Mouse (Mus musculus): ENCODE measurements around the gene Gm21958. TPM values are rescaled to one million over a fixed set of nuclear protein-coding genes. Genes with fewer than 3 reads are reported as not detected.

The Gm21958 gene
- total and polyA plus RNA-seq, 2 experiments, result not detected

DNA sequence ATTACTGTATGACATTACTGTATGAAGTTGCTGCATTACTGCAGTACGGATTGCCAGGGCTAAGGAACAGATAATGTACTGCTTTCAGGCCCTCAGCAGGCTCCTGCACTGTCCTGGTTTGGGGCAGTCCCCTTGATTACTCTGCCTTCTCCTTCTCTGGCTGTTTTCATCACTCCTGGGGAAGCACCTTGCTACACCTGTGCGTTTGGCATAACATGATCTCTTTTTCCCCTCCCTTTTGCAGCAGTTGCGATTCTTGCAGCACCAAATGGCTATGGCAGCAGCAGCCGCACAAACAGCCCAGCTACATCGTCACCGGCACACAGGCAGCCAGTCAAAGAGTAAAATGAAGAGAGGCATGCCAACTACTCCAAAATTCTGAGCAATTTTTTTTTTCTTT is 13.9 kb upstream of the Gm21958 start:
- TF ChIP-seq CTCF (IDR thresholded peaks at IDR 0.05; ENCODE audit: low read depth, low read length) (no peak), POLR2A (IDR thresholded peaks at IDR 0.05; ENCODE audit: extremely low read depth, insufficient read depth, low read length) (no peak)
- H3K27me3 ChIP-seq (ENCODE audit: control insufficient read depth, insufficient read depth, low read length), result no peaks in the 10 kb centered on the region
- no peaks in the 10 kb centered on the region for H3K79me2 ChIP-seq (ENCODE audit: control insufficient read depth, insufficient read depth, low read length)
- no peak overlapping the region for H3K27ac ChIP-seq (replicated peaks; ENCODE audit: insufficient read depth, low read depth, low read length)
- peaks cover 29% of the 10 kb centered on the region for H3K36me3 ChIP-seq (ENCODE audit: control insufficient read depth, insufficient read depth, low read length)
- H3K4me3 ChIP-seq (ENCODE audit: insufficient read depth, low read depth, low read length), result no peak overlapping the region
- 95% methylated on average over 6 of the region's 6 CpGs for WGBS
- no peak overlapping the region for H3K9ac ChIP-seq (ENCODE audit: low read depth, low read length)
- H3K4me1 ChIP-seq (ENCODE audit: control insufficient read depth, insufficient read depth, low read length), result peaks cover 4% of the 10 kb centered on the region; the same call in 1 of the 2 replicates
- DNase-seq (ENCODE audit: extremely low read depth, low read depth, low spot score), result no peak

DNA sequence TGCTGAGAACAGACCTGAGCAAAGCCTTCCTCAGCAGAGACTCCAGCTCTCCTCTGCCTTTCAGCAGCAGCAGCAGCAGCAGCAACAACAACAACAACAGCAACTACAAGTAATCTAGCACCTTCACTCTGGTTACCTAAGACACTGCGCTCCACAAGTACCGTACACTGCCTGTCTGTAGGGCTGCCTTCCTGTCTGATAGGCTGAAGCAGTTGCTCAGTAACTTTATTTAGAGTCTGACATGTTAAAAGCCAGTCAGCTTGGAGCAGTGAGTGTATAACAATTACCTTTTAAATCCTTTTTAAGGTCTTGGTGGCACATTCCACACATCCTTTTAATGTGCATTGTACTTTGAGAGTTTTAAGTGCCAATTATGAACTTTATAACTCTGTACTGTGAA is 13.4 kb upstream of the Gm21958 start:
- Histone ChIP-seq H3K4me1 (ENCODE audit: control insufficient read depth, insufficient read depth, low read length) (peaks cover 4% of the 10 kb centered on the region; the same call in 1 of the 2 replicates), H3K27ac (replicated peaks; ENCODE audit: insufficient read depth, low read depth, low read length) (no peak overlapping the region), H3K9ac (ENCODE audit: low read depth, low read length) (no peak overlapping the region), H3K36me3 (ENCODE audit: control insufficient read depth, insufficient read depth, low read length) (peaks cover 33% of the 10 kb centered on the region), H3K79me2 (ENCODE audit: control insufficient read depth, insufficient read depth, low read length) (no peaks in the 10 kb centered on the region), H3K27me3 (ENCODE audit: control insufficient read depth, insufficient read depth, low read length) (no peaks in the 10 kb centered on the region), H3K4me3 (ENCODE audit: insufficient read depth, low read depth, low read length) (no peak overlapping the region)
- TF ChIP-seq CTCF (IDR thresholded peaks at IDR 0.05; ENCODE audit: low read depth, low read length) (no peak), POLR2A (IDR thresholded peaks at IDR 0.05; ENCODE audit: extremely low read depth, insufficient read depth, low read length) (no peak)
- WGBS, result 99% methylated on average over 2 of the region's 2 CpGs
- DNase-seq (ENCODE audit: extremely low read depth, low read depth, low spot score), result no peak

DNA sequence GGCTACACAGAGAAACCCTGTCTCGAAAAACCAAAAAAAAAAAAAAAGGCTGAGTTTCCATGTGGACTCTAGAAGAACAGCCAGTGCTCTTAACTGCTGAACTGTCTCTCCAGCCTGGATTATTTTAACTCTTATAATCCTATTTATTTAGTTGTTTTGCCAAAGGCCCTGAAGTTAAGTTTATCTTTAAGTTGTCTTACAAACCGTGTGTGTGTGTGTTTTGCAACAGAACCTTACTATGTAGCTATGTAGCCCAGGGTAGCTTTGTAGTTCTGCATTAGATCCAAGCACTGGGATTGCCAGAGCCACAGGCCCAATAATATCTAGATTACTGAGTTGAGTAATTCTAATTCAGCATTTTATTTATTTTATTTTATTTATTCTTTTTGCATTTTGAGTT is 11.2 kb upstream of the Gm21958 start:
- no peak for DNase-seq (ENCODE audit: extremely low read depth, low read depth, low spot score)
- peaks cover 43% of the 10 kb centered on the region for H3K36me3 ChIP-seq (ENCODE audit: control insufficient read depth, insufficient read depth, low read length)
- no peaks in the 10 kb centered on the region; the same call in 1 of the 2 replicates for H3K79me2 ChIP-seq (ENCODE audit: control insufficient read depth, insufficient read depth, low read length)
- TF ChIP-seq CTCF (IDR thresholded peaks at IDR 0.05; ENCODE audit: low read depth, low read length) (no peak), POLR2A (IDR thresholded peaks at IDR 0.05; ENCODE audit: extremely low read depth, insufficient read depth, low read length) (no peak)
- H3K4me1 ChIP-seq (ENCODE audit: control insufficient read depth, insufficient read depth, low read length), result no peaks in the 10 kb centered on the region
- no peaks in the 10 kb centered on the region for H3K27me3 ChIP-seq (ENCODE audit: control insufficient read depth, insufficient read depth, low read length)
- H3K4me3 ChIP-seq (ENCODE audit: insufficient read depth, low read depth, low read length), result no peak overlapping the region
- H3K27ac ChIP-seq (replicated peaks; ENCODE audit: insufficient read depth, low read depth, low read length), result no peak overlapping the region
- no peak overlapping the region for H3K9ac ChIP-seq (ENCODE audit: low read depth, low read length)
- WGBS, result 73% methylated on average over 2 of the region's 2 CpGs

DNA sequence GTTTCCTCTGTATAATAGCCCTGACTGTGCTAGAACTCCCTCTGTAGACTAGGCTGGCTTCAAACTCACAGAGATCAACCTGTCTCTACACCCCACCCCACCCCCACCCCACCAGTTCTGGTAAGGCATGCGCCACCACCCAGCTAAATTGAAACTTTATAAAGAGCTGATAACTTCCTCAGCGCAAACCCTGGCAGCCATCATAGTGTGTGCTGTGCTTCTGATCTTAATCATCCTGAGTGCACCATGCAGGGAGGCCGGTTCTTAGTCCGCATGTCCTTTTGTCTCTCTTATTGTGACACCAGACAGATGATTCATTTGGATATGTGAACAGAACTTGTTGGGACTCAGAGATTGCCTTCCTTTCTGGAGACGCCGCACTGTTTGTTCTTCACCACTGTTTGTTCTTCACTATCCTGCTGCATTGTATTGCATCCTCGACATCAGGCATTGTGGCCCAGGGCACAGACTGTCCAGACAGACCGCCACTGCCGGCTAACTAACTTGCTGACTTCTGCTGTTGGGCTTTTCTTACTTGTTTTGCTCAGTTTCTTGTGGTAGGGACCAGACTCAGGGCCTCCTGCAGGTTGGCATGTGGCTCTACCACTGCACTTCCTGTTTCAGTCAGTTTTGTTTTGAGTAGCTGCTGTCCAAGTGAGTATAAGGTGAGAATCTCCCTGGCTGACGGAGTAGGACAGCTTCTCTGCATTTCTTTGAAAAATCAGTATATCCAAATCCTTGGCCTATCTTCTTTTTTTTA is 9.8 kb upstream of the Gm21958 start:
- Histone ChIP-seq H3K9ac (ENCODE audit: low read depth, low read length) (no peak overlapping the region), H3K27me3 (ENCODE audit: control insufficient read depth, insufficient read depth, low read length) (no peaks in the 10 kb centered on the region), H3K79me2 (ENCODE audit: control insufficient read depth, insufficient read depth, low read length) (no peaks in the 10 kb centered on the region; the same call in 1 of the 2 replicates), H3K27ac (replicated peaks; ENCODE audit: insufficient read depth, low read depth, low read length) (no peak overlapping the region; the same call in 1 of the 2 replicates), H3K4me1 (ENCODE audit: control insufficient read depth, insufficient read depth, low read length) (no peaks in the 10 kb centered on the region), H3K36me3 (ENCODE audit: control insufficient read depth, insufficient read depth, low read length) (peaks cover 40% of the 10 kb centered on the region), H3K4me3 (ENCODE audit: insufficient read depth, low read depth, low read length) (no peak overlapping the region)
- 75% methylated on average over 10 of the region's 10 CpGs for WGBS
- TF ChIP-seq CTCF (IDR thresholded peaks at IDR 0.05; ENCODE audit: low read depth, low read length), result no peak
- TF ChIP-seq POLR2A (IDR thresholded peaks at IDR 0.05; ENCODE audit: extremely low read depth, insufficient read depth, low read length), result no peak
- DNase-seq (ENCODE audit: extremely low read depth, low read depth, low spot score), result no peak

DNA sequence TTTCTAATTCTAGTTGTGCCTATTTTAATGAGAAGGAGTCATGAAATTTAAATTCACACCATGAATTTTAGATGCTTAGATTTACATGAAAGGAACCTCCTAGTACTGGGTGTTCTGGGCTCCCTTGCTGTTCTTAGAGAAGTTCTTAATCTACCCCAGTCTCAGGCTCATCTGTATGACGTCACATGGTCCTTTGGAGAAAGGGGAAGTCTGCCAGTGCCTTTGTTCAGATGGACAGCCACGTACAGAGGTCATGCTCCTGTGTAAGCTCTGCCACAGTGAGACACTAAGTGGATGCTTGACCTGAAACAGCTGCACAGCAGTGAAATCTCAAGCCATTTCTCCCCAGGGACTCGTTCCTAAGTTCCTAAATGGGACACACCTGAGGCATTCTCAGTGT is 4.8 kb upstream of the Gm21958 start:
- no peak overlapping the region for H3K9ac ChIP-seq (ENCODE audit: low read depth, low read length)
- no peak overlapping the region for H3K27ac ChIP-seq (replicated peaks; ENCODE audit: insufficient read depth, low read depth, low read length)
- DNase-seq (ENCODE audit: extremely low read depth, low read depth, low spot score), result peak; percentile 8
- H3K79me2 ChIP-seq (ENCODE audit: control insufficient read depth, insufficient read depth, low read length), result no peaks in the 10 kb centered on the region; the same call in 1 of the 2 replicates
- no peaks in the 10 kb centered on the region for H3K4me1 ChIP-seq (ENCODE audit: control insufficient read depth, insufficient read depth, low read length)
- H3K27me3 ChIP-seq (ENCODE audit: control insufficient read depth, insufficient read depth, low read length), result no peaks in the 10 kb centered on the region
- H3K4me3 ChIP-seq (ENCODE audit: insufficient read depth, low read depth, low read length), result no peak overlapping the region
- H3K36me3 ChIP-seq (ENCODE audit: control insufficient read depth, insufficient read depth, low read length), result peaks cover 54% of the 10 kb centered on the region
- 73% methylated on average over 3 of the region's 3 CpGs for WGBS
- TF ChIP-seq CTCF (IDR thresholded peaks at IDR 0.05; ENCODE audit: low read depth, low read length), result no peak

DNA sequence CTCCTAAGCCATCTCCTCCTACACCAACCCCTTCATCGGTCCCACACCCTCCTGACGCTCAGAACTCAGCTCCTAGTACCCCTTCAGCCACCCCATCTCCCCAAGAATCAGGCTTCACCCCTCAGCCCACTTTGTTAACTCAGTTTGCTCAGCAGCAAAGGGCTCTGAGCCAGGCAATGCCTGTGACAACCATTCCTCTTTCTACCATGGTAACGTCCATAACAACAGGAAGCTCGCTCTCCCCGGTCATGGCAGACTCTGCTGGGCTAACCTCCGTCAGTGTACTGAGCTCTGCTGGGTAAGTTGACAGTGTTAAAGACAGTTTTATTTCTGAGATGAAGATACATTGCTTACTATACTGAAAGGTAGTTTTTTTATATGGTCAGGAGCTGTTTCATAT is 3.2 kb upstream of the Gm21958 start:
- no peak overlapping the region for H3K9ac ChIP-seq (ENCODE audit: low read depth, low read length)
- no peak overlapping the region for H3K4me3 ChIP-seq (ENCODE audit: insufficient read depth, low read depth, low read length)
- no peak overlapping the region for H3K27ac ChIP-seq (replicated peaks; ENCODE audit: insufficient read depth, low read depth, low read length)
- TF ChIP-seq POLR2A (IDR thresholded peaks at IDR 0.05; ENCODE audit: extremely low read depth, insufficient read depth, low read length) (no peak), CTCF (IDR thresholded peaks at IDR 0.05; ENCODE audit: low read depth, low read length) (no peak)
- H3K36me3 ChIP-seq (ENCODE audit: control insufficient read depth, insufficient read depth, low read length), result peaks cover 50% of the 10 kb centered on the region
- DNase-seq (ENCODE audit: extremely low read depth, low read depth, low spot score), result no peak
- H3K27me3 ChIP-seq (ENCODE audit: control insufficient read depth, insufficient read depth, low read length), result no peaks in the 10 kb centered on the region
- 92% methylated on average over 6 of the region's 6 CpGs for WGBS
- H3K79me2 ChIP-seq (ENCODE audit: control insufficient read depth, insufficient read depth, low read length), result no peaks in the 10 kb centered on the region; the same call in 1 of the 2 replicates
- H3K4me1 ChIP-seq (ENCODE audit: control insufficient read depth, insufficient read depth, low read length), result no peaks in the 10 kb centered on the region

All from liver, adult 2 months (tissue).